Mouse (Mus musculus) hindbrain, postnatal 0 days (tissue): Measurements from ENCODE around the gene Olfr1013. TPM values are rescaled to one million over a fixed set of nuclear protein-coding genes. Genes with fewer than 3 reads are reported as not detected.

Experiments
- ATAC-seq: fragments of 200-750 bp; cut with Nextera tagmentation; 2 replicates; pipeline ENCODE4 v1.8.0; 2017; ENCODE audit warnings: mild to moderate bottlenecking, moderate TSS enrichment, moderate library complexity
- DNase-seq: peaks from one replicate; pipeline ENCODE4 v3.0.0-alpha.2; 2015; ENCODE audit warnings: low spot score
- H3K27ac ChIP-seq: fragments of 300-500 bp; sonication (generic); 2 replicates; pipeline ENCODE4 v1.5.1; 2014; ENCODE audit warnings: mild to moderate bottlenecking
- H3K27me3 ChIP-seq: fragments of 300-500 bp; sonication (generic); 2 replicates; pipeline ENCODE4 v1.6.1; 2014; ENCODE audit warnings: low read length, mixed read lengths; ENCODE audit not compliant: insufficient read depth
- H3K36me3 ChIP-seq: fragments of 300-500 bp; sonication (generic); 2 replicates; pipeline ENCODE4 v1.6.1; 2014; ENCODE audit warnings: low read length, mixed read lengths; ENCODE audit not compliant: insufficient read depth
- H3K4me1 ChIP-seq: fragments of 300-500 bp; sonication (generic); 2 replicates; pipeline ENCODE4 v1.6.1; 2014; ENCODE audit warnings: antibody characterized with exemption, low read length, mixed read lengths; ENCODE audit not compliant: insufficient read depth
- H3K4me2 ChIP-seq: fragments of 300-500 bp; sonication (generic); 2 replicates; pipeline ENCODE4 v1.6.1; 2014; ENCODE audit warnings: low read depth, mild to moderate bottlenecking, low read length, moderate library complexity, mixed read lengths
- H3K4me3 ChIP-seq: fragments of 300-500 bp; sonication (generic); 2 replicates; pipeline ENCODE4 v1.5.1; 2014; ENCODE audit warnings: low read length
- H3K9ac ChIP-seq: fragments of 300-500 bp; sonication (generic); replicated peaks from 2 replicates; pipeline ENCODE4 v1.6.1; 2014; ENCODE audit warnings: mild to moderate bottlenecking, low read length, moderate library complexity, mixed read lengths
- H3K9me3 ChIP-seq: fragments of 300-500 bp; sonication (generic); 2 replicates; pipeline ENCODE4 v1.6.1; 2016; ENCODE audit warnings: low read length, mixed read lengths
- CTCF ChIP-seq: IDR thresholded peaks from 2 replicates; pipeline ENCODE4 v1.5.1; 2016; ENCODE audit warnings: antibody characterized with exemption, control low read depth, low read depth
- WGBS: fragments of 180-500 bp; shearing (Covaris S2); extraction: QIAGEN DNeasy Blood & Tissue Kit; methylation state at CpG from one replicate; pipeline ENCODE4 v1.1.7; 2014; 5-methylcytosine and 5-hydroxymethylcytosine counted together
- polyA plus RNA-seq: library from polyadenylated mRNA; unstranded; fragments of >200 nt; fragmentation: Nextera tagmentation; extraction: Ambion mirVana; gene quantifications from 2 replicates; pipeline ENCODE4 v1.2.1, GENCODE M21; 2015
- total RNA-seq: library from RNA; depleted of rRNA; stranded (reverse); fragments of >200 nt; gene quantifications from 2 replicates; pipeline ENCODE4 v1.2.3, GENCODE M21; 2014; rRNA removed

Olfr1013 gene
- not detected in 2 replicates for total RNA-seq
- not detected in 2 replicates for polyA plus RNA-seq

GRCm38 (mm10) chr2:85766798-85767197 is at the start of gene Olfr1013:
Gene Olfr1013, plus strand, starts transcription at chr2:85767098.
- H3K36me3 ChIP-seq = no peaks in the 10 kb centered on the region
- ATAC-seq (no peak), DNase-seq (no peak)
- no peaks in the 10 kb centered on the region for H3K9me3 ChIP-seq
- no peak for TF ChIP-seq CTCF
- no peak within 1 kb of the TSS for H3K4me2 ChIP-seq
- H3K27ac ChIP-seq = no peak within 1 kb of the TSS
- H3K4me1 ChIP-seq = no peaks in the 10 kb centered on the region
- no peak within 1 kb of the TSS for H3K9ac ChIP-seq
- H3K4me3 ChIP-seq = no peak within 1 kb of the TSS
- H3K27me3 ChIP-seq = no peaks in the 10 kb centered on the region

- no peaks in the 10 kb centered on the region for H3K4me1 ChIP-seq
- no peaks in the 10 kb centered on the region for H3K27me3 ChIP-seq
- no peak overlapping the region for H3K9ac ChIP-seq
- H3K36me3 ChIP-seq = no peaks in the 10 kb centered on the region
- TF ChIP-seq CTCF = peak; percentile 81
- H3K9me3 ChIP-seq = no peaks in the 10 kb centered on the region
- whole genome bisulfite sequencing = 12% methylated on average over 3 of the region's 3 CpGs
- ATAC-seq = 0 out of 2 replicates have a peak, but pooled peaks have one; percentile 40
- H3K27ac ChIP-seq = no peak overlapping the region
- H3K4me2 ChIP-seq = no peak overlapping the region
- DNase-seq = peak; percentile 73
- H3K4me3 ChIP-seq = no peak overlapping the region
Measured at GRCm38 (mm10) chr2:85725793-85726192, 41.1 kb upstream of the Olfr1013 start.

DNA sequence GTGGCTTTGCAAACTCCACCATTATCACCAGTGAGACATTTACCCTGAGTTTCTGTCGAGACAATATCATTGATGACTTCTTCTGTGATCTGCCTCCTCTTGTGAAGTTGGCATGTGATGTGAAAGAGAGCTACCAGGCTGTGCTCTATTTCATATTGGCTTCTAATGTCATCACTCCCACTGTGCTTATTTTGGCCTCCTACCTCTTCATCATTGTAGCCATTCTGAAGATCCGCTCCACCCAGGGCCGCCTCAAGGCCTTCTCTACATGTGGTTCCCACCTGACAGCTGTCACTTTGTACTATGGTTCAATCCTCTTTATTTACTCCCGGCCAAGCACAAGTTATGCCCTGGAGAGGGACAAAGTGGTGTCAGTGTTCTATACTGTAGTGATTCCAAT is 13.1 kb upstream of the Olfr1013 start:
- no peak for DNase-seq
- ATAC-seq = 0 out of 2 replicates have a peak, but pooled peaks have one; percentile 18
- Histone ChIP-seq H3K27me3 (no peaks in the 10 kb centered on the region), H3K9me3 (no peaks in the 10 kb centered on the region), H3K36me3 (no peaks in the 10 kb centered on the region), H3K4me2 (no peak overlapping the region), H3K4me3 (no peak overlapping the region), H3K9ac (no peak overlapping the region), H3K4me1 (no peaks in the 10 kb centered on the region), H3K27ac (no peak overlapping the region)
- TF ChIP-seq CTCF = no peak
- 45% methylated on average over 4 of the region's 4 CpGs for WGBS

DNA sequence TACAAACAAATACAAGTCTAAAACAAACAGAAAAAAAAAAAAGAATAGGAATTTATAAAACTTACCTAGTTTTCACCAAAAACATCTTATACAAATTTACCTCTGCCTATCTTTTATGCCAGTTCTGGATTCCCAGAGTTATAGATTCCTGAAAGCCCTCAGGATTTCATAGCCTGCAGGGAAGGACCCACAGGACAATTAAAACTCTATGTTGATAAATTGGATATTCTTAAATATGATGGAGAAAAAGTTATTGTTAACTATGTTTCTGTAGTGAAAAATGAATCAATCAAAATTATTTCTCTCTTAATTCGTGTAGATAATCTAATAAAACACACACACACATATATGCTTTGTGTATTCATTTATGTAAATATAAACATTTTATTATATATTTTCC is 4.2 kb upstream of the Olfr1013 start, which contains the start of gene Olfr1012:
Gene Olfr1012 (minus strand): TSS at position 101 of the 400 bp plus-strand sequence.
- 68% methylated on average over 1 of the region's 1 CpGs for WGBS
- Histone ChIP-seq H3K27me3 (no peaks in the 10 kb centered on the region), H3K9ac (no peak within 1 kb of the TSS), H3K4me1 (no peaks in the 10 kb centered on the region), H3K4me3 (no peak within 1 kb of the TSS), H3K27ac (no peak within 1 kb of the TSS), H3K4me2 (no peak within 1 kb of the TSS), H3K36me3 (no peaks in the 10 kb centered on the region), H3K9me3 (no peaks in the 10 kb centered on the region)
- ATAC-seq = no peak
- TF ChIP-seq CTCF = no peak
- DNase-seq = no peak

- no peaks in the 10 kb centered on the region for H3K4me1 ChIP-seq
- ATAC-seq = no peak
- no peak within 1 kb of the TSS for H3K4me3 ChIP-seq
- no peak within 1 kb of the TSS for H3K9ac ChIP-seq
- no peak within 1 kb of the TSS for H3K27ac ChIP-seq
- no peak for DNase-seq
- H3K9me3 ChIP-seq = no peaks in the 10 kb centered on the region
- no peak for TF ChIP-seq CTCF
- no peaks in the 10 kb centered on the region for H3K36me3 ChIP-seq
- no peaks in the 10 kb centered on the region for H3K27me3 ChIP-seq
- H3K4me2 ChIP-seq = no peak within 1 kb of the TSS
Measured at GRCm38 (mm10) chr2:85772413-85772812, 5.5 kb downstream of the Olfr1013 start, which contains the start of gene Olfr1014. Gene Olfr1014, plus strand, starts transcription at chr2:85772713.

- H3K4me1 ChIP-seq = no peaks in the 10 kb centered on the region
Measured at GRCm38 (mm10) chr2:85781717-85782116, 14.8 kb downstream of the Olfr1013 start, which contains the start of gene Olfr1015. Gene Olfr1015, plus strand, starts transcription at chr2:85782017.

DNA sequence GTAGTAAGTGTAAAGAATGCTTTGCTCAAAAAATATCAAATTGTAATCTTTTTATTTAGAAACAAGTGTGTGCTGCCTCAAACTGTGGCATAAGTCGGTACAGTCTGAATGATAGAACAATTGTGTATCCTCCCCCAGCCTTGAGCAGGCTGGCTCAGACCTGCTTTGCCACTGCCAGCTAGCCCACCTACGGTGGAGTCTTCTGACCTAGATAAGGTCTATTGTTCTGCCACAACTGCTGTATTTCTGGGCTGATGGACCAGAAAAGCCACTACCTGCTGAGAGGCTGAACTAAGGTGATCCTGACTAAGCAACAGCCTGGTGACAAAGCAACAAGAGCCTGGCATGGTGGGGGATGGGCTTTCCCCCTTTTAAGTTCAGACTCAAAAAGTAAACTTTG is 25.4 kb downstream of the Olfr1013 start:
- H3K4me1 ChIP-seq = no peaks in the 10 kb centered on the region
- ATAC-seq (no peak), DNase-seq (no peak)
- H3K9ac ChIP-seq = no peak overlapping the region
- H3K4me2 ChIP-seq = no peak overlapping the region
- no peak overlapping the region for H3K4me3 ChIP-seq
- H3K36me3 ChIP-seq = no peaks in the 10 kb centered on the region
- WGBS = 15% methylated on average over 2 of the region's 2 CpGs
- no peaks in the 10 kb centered on the region for H3K27me3 ChIP-seq
- H3K9me3 ChIP-seq = no peaks in the 10 kb centered on the region
- H3K27ac ChIP-seq = no peak overlapping the region
- no peak for TF ChIP-seq CTCF

More at GRCm38 (mm10) chr2:85781717-85782116, 14.8 kb downstream of the Olfr1013 start, which contains the start of gene Olfr1015:
- Histone ChIP-seq H3K4me2 (no peak within 1 kb of the TSS), H3K27me3 (no peaks in the 10 kb centered on the region), H3K36me3 (no peaks in the 10 kb centered on the region), H3K27ac (no peak within 1 kb of the TSS), H3K9ac (no peak within 1 kb of the TSS), H3K9me3 (no peaks in the 10 kb centered on the region), H3K4me3 (no peak within 1 kb of the TSS)
- DNase-seq (no peak), ATAC-seq (no peak)
- TF ChIP-seq CTCF = no peak
